Comparison of ENCODE assay signal across 12 mouse cellular contexts in the genomic region with DNA sequence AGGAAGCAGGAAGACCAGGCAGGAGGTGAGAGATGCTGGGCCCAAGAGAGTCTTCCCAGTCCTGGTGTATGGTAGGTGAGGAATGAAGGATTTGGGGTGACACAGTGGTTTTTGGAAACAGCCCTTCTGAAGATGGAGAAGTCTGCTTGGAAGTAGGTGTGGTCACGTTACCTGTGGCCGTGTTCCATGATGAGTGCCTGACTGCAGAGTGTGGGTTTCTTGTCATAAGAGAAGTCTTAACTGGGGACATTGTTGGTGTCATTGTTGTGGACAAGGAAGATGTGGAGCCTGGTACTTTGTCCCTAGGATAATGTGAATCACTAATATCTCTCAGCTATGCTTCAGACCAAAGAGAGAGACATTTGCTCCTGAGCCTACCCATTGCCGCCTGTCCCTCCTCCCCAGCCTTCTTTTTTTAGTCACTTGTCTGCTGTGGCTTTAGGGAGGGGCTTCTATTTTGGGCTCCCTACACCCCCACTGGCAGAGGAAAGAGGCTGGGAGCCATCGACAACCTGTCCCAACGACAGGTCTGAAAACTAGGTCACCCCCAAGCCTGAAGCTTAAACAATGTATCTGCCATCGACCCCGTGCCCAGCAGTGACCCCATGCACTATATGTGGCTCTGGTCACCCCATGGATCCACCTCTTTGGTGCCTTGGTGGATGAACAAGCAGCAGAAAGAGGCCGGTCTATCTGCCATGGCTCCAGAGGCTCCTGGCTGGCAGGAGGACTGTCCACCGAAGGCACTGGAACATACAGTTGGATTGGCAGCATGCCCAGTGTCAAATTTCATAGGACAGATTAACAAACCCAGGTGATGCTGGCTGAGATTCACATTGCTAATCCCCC. TPM values are rescaled to one million over a fixed set of nuclear protein-coding genes. Genes with fewer than 3 reads are reported as not detected.
DNase-seq lines count a peak whose midpoint lies in the region; ATAC-seq and TF ChIP-seq lines count a peak whose summit lies in the region.
"Had no signal": no experiment of that assay in that cellular context is flagged by ENCODE, and none has a peak within 500 bp of the region (broad histone marks: within the 10 kb centered on the region; RNA-seq: fewer than 3 reads in every experiment).

No protein-coding gene starts in this region.

- 75% methylated on average over 9 of the region's 9 CpGs for WGBS in lung, embryonic 14.5 days
- 56% methylated on average over 9 of the region's 9 CpGs for WGBS in heart, embryonic 13.5 days
- WGBS in thymus, adult 2 months, result 41% methylated on average over 9 of the region's 9 CpGs
- WGBS in intestine, embryonic 16.5 days, result 83% methylated on average over 9 of the region's 9 CpGs

- H3K9me3 ChIP-seq in lung, embryonic 14.5 days (ENCODE audit: low read depth, low read length), result no peaks in the 10 kb centered on the region
- no peaks in the 10 kb centered on the region for H3K9me3 ChIP-seq in heart, embryonic 13.5 days
- H3K9me3 ChIP-seq in intestine, embryonic 16.5 days (ENCODE audit: control insufficient read depth, low read length), result no peaks in the 10 kb centered on the region

- H3K9ac ChIP-seq in lung, embryonic 14.5 days, result no peak overlapping the region
- H3K9ac ChIP-seq in heart, embryonic 13.5 days, result peak overlapping the region; percentile 20; the same call in 1 of the 2 replicates
- H3K9ac ChIP-seq in intestine, embryonic 16.5 days (ENCODE audit: low read depth, low read length), result no peak overlapping the region

- H3K36me3 ChIP-seq in lung, embryonic 14.5 days (ENCODE audit: insufficient read depth), result no peaks in the 10 kb centered on the region
- H3K36me3 ChIP-seq in heart, embryonic 13.5 days, result no peaks in the 10 kb centered on the region
- H3K36me3 ChIP-seq in thymus, adult 2 months (ENCODE audit: control insufficient read depth, insufficient read depth, low read length), result no peaks in the 10 kb centered on the region
- H3K36me3 ChIP-seq in intestine, embryonic 16.5 days (ENCODE audit: control insufficient read depth, insufficient read depth, low read length), result no peaks in the 10 kb centered on the region

- no peak for ATAC-seq in lung, embryonic 14.5 days (ENCODE audit: insufficient read depth)
- ATAC-seq in heart, embryonic 13.5 days (ENCODE audit: extremely low read depth, insufficient number of reproducible peaks, low FRiP score, low TSS enrichment), result no peak
- no peak for ATAC-seq in intestine, embryonic 16.5 days

- TF ChIP-seq POLR2A in thymus, adult 2 months (IDR thresholded peaks at IDR 0.05; ENCODE audit: control insufficient read depth, extremely low read depth, insufficient read depth, low read length, poor library complexity), result no peak

- TF ChIP-seq CTCF in lung, embryonic 14.5 days (IDR thresholded peaks at IDR 0.05; ENCODE audit: low read depth), result no peak
- no peak for TF ChIP-seq CTCF in thymus, adult 2 months (IDR thresholded peaks at IDR 0.05; ENCODE audit: borderline replicate concordance, control insufficient read depth, extremely low read depth, insufficient read depth, low read length, poor library complexity)

- H3K27ac ChIP-seq in lung, embryonic 14.5 days (ENCODE audit: low read depth), result no peak overlapping the region
- H3K27ac ChIP-seq in heart, embryonic 13.5 days (replicated peaks), result peak overlapping the region; percentile 78
- peak overlapping the region; percentile 54; the same call in 1 of the 2 replicates for H3K27ac ChIP-seq in thymus, adult 2 months (ENCODE audit: control insufficient read depth, insufficient read depth, low read length)
- H3K27ac ChIP-seq in intestine, embryonic 16.5 days (ENCODE audit: low read length), result no peak overlapping the region

- no peaks in the 10 kb centered on the region for H3K4me1 ChIP-seq in lung, embryonic 14.5 days (ENCODE audit: insufficient read depth)
- H3K4me1 ChIP-seq in heart, embryonic 13.5 days, result peaks cover 28% of the 10 kb centered on the region
- H3K4me1 ChIP-seq in thymus, adult 2 months (replicated peaks; ENCODE audit: control insufficient read depth, insufficient read depth, low read length), result peaks cover 67% of the 10 kb centered on the region
- peaks cover 9% of the 10 kb centered on the region; the same call in 1 of the 2 replicates for H3K4me1 ChIP-seq in intestine, embryonic 16.5 days (ENCODE audit: control insufficient read depth, insufficient read depth, low read length)

- no peak overlapping the region for H3K4me3 ChIP-seq in lung, embryonic 14.5 days (ENCODE audit: low read depth, low read length)
- no peak overlapping the region for H3K4me3 ChIP-seq in heart, embryonic 13.5 days
- no peak overlapping the region for H3K4me3 ChIP-seq in thymus, adult 2 months (ENCODE audit: control insufficient read depth, insufficient read depth, low read length)
- H3K4me3 ChIP-seq in intestine, embryonic 16.5 days (ENCODE audit: low read length), result no peak overlapping the region

- no peak overlapping the region for H3K4me2 ChIP-seq in lung, embryonic 14.5 days
- peak overlapping the region; percentile 40 for H3K4me2 ChIP-seq in heart, embryonic 13.5 days
- H3K4me2 ChIP-seq in intestine, embryonic 16.5 days (ENCODE audit: low read depth, low read length), result no peak overlapping the region

- no peaks in the 10 kb centered on the region for H3K27me3 ChIP-seq in lung, embryonic 14.5 days (ENCODE audit: insufficient read depth, low read length)
- no peaks in the 10 kb centered on the region for H3K27me3 ChIP-seq in heart, embryonic 13.5 days (replicated peaks)
- H3K27me3 ChIP-seq in thymus, adult 2 months (ENCODE audit: control insufficient read depth, insufficient read depth, low read length), result no peaks in the 10 kb centered on the region
- H3K27me3 ChIP-seq in intestine, embryonic 16.5 days (replicated peaks; ENCODE audit: control insufficient read depth, insufficient read depth, low read length), result no peaks in the 10 kb centered on the region

- peak; percentile 21 for DNase-seq in lung, embryonic 14.5 days
- no peak for DNase-seq in lung, postnatal 14 days
- DNase-seq in cerebellum, postnatal 36 days, result peak; percentile 62 to 82
- DNase-seq in thymus, adult 2 months, result no peak
- no peak for DNase-seq in layer of hippocampus, postnatal 25 days (ENCODE audit: extremely low spot score in 1 of 2, low spot score in 1 of 2)
- no peak for DNase-seq in spleen, adult 18-20 months
- DNase-seq: kidney, adult 2 months; lung, postnatal 4 days had no signal

RNA-seq across cellular contexts. Expression of a gene that starts 21.4 kb away (rescaled TPM):
- polyA plus RNA-seq in lung, embryonic 14.5 days (2014; fragmentation: Nextera tagmentation; extraction: Ambion mirVana), result 0.39 and 0.63 TPM in 2 replicates
- polyA plus RNA-seq in heart, embryonic 13.5 days (2015; fragmentation: Nextera tagmentation; extraction: Ambion mirVana), result 0.71 TPM in 2 replicates
- 250 and 282 TPM in 2 replicates for polyA plus RNA-seq in thymus, adult 2 months (2012; rRNA removed)
- 0.17 TPM in 1 of 2 replicates, not detected in the other for polyA plus RNA-seq in intestine, embryonic 16.5 days (2015; fragmentation: Nextera tagmentation; extraction: Ambion mirVana)
- under 1 TPM in 1 of 2 experiments, not detected in 1; 0.16 TPM for total RNA-seq in layer of hippocampus, postnatal 25 days (2021)
- total RNA-seq: ES-E14; left cerebral cortex, postnatal 36 days had no signal

Comparison
In these comparisons a context has a peak if more than half of its experiments do, and no peak if none do; other contexts are left out.
1. DNase-seq: peak in lung, embryonic 14.5 days (single experiment) and cerebellum, postnatal 36 days (2 of 2); none in lung, postnatal 14 days (single experiment), thymus, adult 2 months (single experiment), layer of hippocampus, postnatal 25 days (0 of 2) and spleen, adult 18-20 months (0 of 2).
2. H3K27ac ChIP-seq: peak in heart, embryonic 13.5 days (single experiment) and thymus, adult 2 months (single experiment); none in lung, embryonic 14.5 days (single experiment) and intestine, embryonic 16.5 days (single experiment).
3. RNA of a gene that starts 21.4 kb away (polyA plus RNA-seq): 250 to 282 TPM in thymus, adult 2 months; 0.71 TPM in heart, embryonic 13.5 days, 0.39 to 0.63 TPM in lung, embryonic 14.5 days and 0.17 TPM in intestine, embryonic 16.5 days; every median in the first group is over 100 times any median in the second.